Mouse (Mus musculus): Measurements from ENCODE around the gene Nr2f6. TPM values are rescaled to one million over a fixed set of nuclear protein-coding genes. Genes with fewer than 3 reads are reported as not detected.

The Nr2f6 gene
- 13.9 and 17.2 TPM in 2 replicates for polyA plus RNA-seq (2015; fragmentation: Nextera tagmentation; extraction: Ambion mirVana)

- peak within 1 kb of the TSS; percentile 85 for H3K27ac ChIP-seq (ENCODE audit: low read length)
- H3K4me3 ChIP-seq (ENCODE audit: low read depth, low read length), result peak within 1 kb of the TSS; percentile 70
- peak within 1 kb of the TSS; percentile 70 for H3K9ac ChIP-seq (ENCODE audit: low read depth, low read length)
- peak within 1 kb of the TSS; percentile 73 for H3K4me2 ChIP-seq (ENCODE audit: low read depth, low read length)
- peaks cover 16% of the 10 kb centered on the region for H3K4me1 ChIP-seq (ENCODE audit: control insufficient read depth, low read depth, low read length)
- no peaks in the 10 kb centered on the region; the same call in 1 of the 2 replicates for H3K36me3 ChIP-seq (ENCODE audit: control insufficient read depth, insufficient read depth)
- H3K9me3 ChIP-seq (replicated peaks; ENCODE audit: control insufficient read depth, low read length), result no peaks in the 10 kb centered on the region
- H3K27me3 ChIP-seq (ENCODE audit: control insufficient read depth, insufficient read depth, low read depth, low read length), result peaks cover 53% of the 10 kb centered on the region
- peak; percentile 5; the same call in 1 of the 2 replicates for ATAC-seq (ENCODE audit: low read depth)
- under 1% methylated on average over 71 of the region's 89 CpGs for WGBS (ENCODE audit: insufficient replicate concordance)
These were observed at the start of gene Nr2f6 for GRCm38 (mm10) chr8:71381421-71381970. Gene Nr2f6, minus strand, starts transcription at chr8:71381960.

- Histone ChIP-seq H3K9me3 (replicated peaks; ENCODE audit: control insufficient read depth, low read length) (no peaks in the 10 kb centered on the region; the same call in 1 of the 2 replicates), H3K27ac (ENCODE audit: low read length) (no peak overlapping the region), H3K9ac (ENCODE audit: low read depth, low read length) (no peak overlapping the region), H3K36me3 (ENCODE audit: control insufficient read depth, insufficient read depth) (no peaks in the 10 kb centered on the region), H3K27me3 (ENCODE audit: control insufficient read depth, insufficient read depth, low read depth, low read length) (no peaks in the 10 kb centered on the region), H3K4me2 (ENCODE audit: low read depth, low read length) (no peak overlapping the region), H3K4me3 (ENCODE audit: low read depth, low read length) (no peak overlapping the region), H3K4me1 (ENCODE audit: control insufficient read depth, low read depth, low read length) (no peaks in the 10 kb centered on the region)
- no peak for ATAC-seq (ENCODE audit: low read depth)
These were observed 40.4 kb upstream of the Nr2f6 start for GRCm38 (mm10) chr8:71422121-71422520.

- no peak overlapping the region for H3K9ac ChIP-seq (ENCODE audit: low read depth, low read length)
- H3K9me3 ChIP-seq (replicated peaks; ENCODE audit: control insufficient read depth, low read length), result no peaks in the 10 kb centered on the region
- peaks cover 30% of the 10 kb centered on the region for H3K36me3 ChIP-seq (ENCODE audit: control insufficient read depth, insufficient read depth)
- no peak overlapping the region for H3K4me2 ChIP-seq (ENCODE audit: low read depth, low read length)
- no peak overlapping the region for H3K4me3 ChIP-seq (ENCODE audit: low read depth, low read length)
- ATAC-seq (ENCODE audit: low read depth), result no peak
- no peaks in the 10 kb centered on the region; the same call in 1 of the 2 replicates for H3K27me3 ChIP-seq (ENCODE audit: control insufficient read depth, insufficient read depth, low read depth, low read length)
- 41% methylated on average over 11 of the region's 11 CpGs for WGBS (ENCODE audit: insufficient replicate concordance)
- H3K4me1 ChIP-seq (ENCODE audit: control insufficient read depth, low read depth, low read length), result peaks cover 11% of the 10 kb centered on the region
- H3K27ac ChIP-seq (ENCODE audit: low read length), result no peak overlapping the region
These were observed 29.9 kb upstream of the Nr2f6 start for GRCm38 (mm10) chr8:71411535-71412273.

GRCm38 (mm10) chr8:71408231-71408630 lies 26.5 kb upstream of the Nr2f6 start:
- no peak overlapping the region for H3K9ac ChIP-seq (ENCODE audit: low read depth, low read length)
- no peak for ATAC-seq (ENCODE audit: low read depth)
- peaks cover 30% of the 10 kb centered on the region for H3K36me3 ChIP-seq (ENCODE audit: control insufficient read depth, insufficient read depth)
- H3K4me3 ChIP-seq (ENCODE audit: low read depth, low read length), result no peak overlapping the region
- no peaks in the 10 kb centered on the region for H3K9me3 ChIP-seq (replicated peaks; ENCODE audit: control insufficient read depth, low read length)
- no peak overlapping the region for H3K4me2 ChIP-seq (ENCODE audit: low read depth, low read length)
- H3K27me3 ChIP-seq (ENCODE audit: control insufficient read depth, insufficient read depth, low read depth, low read length), result no peaks in the 10 kb centered on the region
- no peak overlapping the region for H3K27ac ChIP-seq (ENCODE audit: low read length)
- H3K4me1 ChIP-seq (ENCODE audit: control insufficient read depth, low read depth, low read length), result peaks cover 23% of the 10 kb centered on the region
- 90% methylated on average over 4 of the region's 4 CpGs for WGBS (ENCODE audit: insufficient replicate concordance)

GRCm38 (mm10) chr8:71407441-71407840 lies 25.7 kb upstream of the Nr2f6 start:
- H3K4me3 ChIP-seq (ENCODE audit: low read depth, low read length), result peak overlapping the region; percentile 99
- ATAC-seq (ENCODE audit: low read depth), result no peak
- WGBS (ENCODE audit: insufficient replicate concordance), result 87% methylated on average over 14 of the region's 14 CpGs
- H3K9me3 ChIP-seq (replicated peaks; ENCODE audit: control insufficient read depth, low read length), result no peaks in the 10 kb centered on the region
- peak overlapping the region; percentile 78 for H3K4me2 ChIP-seq (ENCODE audit: low read depth, low read length)
- H3K4me1 ChIP-seq (ENCODE audit: control insufficient read depth, low read depth, low read length), result peaks cover 23% of the 10 kb centered on the region
- H3K36me3 ChIP-seq (ENCODE audit: control insufficient read depth, insufficient read depth), result peaks cover 30% of the 10 kb centered on the region
- H3K27ac ChIP-seq (ENCODE audit: low read length), result no peak overlapping the region
- no peaks in the 10 kb centered on the region for H3K27me3 ChIP-seq (ENCODE audit: control insufficient read depth, insufficient read depth, low read depth, low read length)
- H3K9ac ChIP-seq (ENCODE audit: low read depth, low read length), result peak overlapping the region; percentile 18; the same call in 1 of the 2 replicates

- peak overlapping the region; percentile 98 for H3K9ac ChIP-seq (ENCODE audit: low read depth, low read length)
- peaks cover 30% of the 10 kb centered on the region for H3K36me3 ChIP-seq (ENCODE audit: control insufficient read depth, insufficient read depth)
- H3K9me3 ChIP-seq (replicated peaks; ENCODE audit: control insufficient read depth, low read length), result no peaks in the 10 kb centered on the region
- peak overlapping the region; percentile 74 for H3K27ac ChIP-seq (ENCODE audit: low read length)
- peak overlapping the region; percentile 99 for H3K4me3 ChIP-seq (ENCODE audit: low read depth, low read length)
- WGBS (ENCODE audit: insufficient replicate concordance), result under 1% methylated on average over 55 of the region's 55 CpGs
- peak overlapping the region; percentile 78 for H3K4me2 ChIP-seq (ENCODE audit: low read depth, low read length)
- ATAC-seq (ENCODE audit: low read depth), result peak; percentile 74
- no peaks in the 10 kb centered on the region for H3K27me3 ChIP-seq (ENCODE audit: control insufficient read depth, insufficient read depth, low read depth, low read length)
- H3K4me1 ChIP-seq (ENCODE audit: control insufficient read depth, low read depth, low read length), result peaks cover 21% of the 10 kb centered on the region
These were observed 24.6 kb upstream of the Nr2f6 start for GRCm38 (mm10) chr8:71406099-71407015.

- peak within 1 kb of the TSS; percentile 98 for H3K9ac ChIP-seq (ENCODE audit: low read depth, low read length)
- peak within 1 kb of the TSS; percentile 78 for H3K4me2 ChIP-seq (ENCODE audit: low read depth, low read length)
- peak; percentile 91 for ATAC-seq (ENCODE audit: low read depth)
- no peaks in the 10 kb centered on the region for H3K27me3 ChIP-seq (ENCODE audit: control insufficient read depth, insufficient read depth, low read depth, low read length)
- peaks cover 21% of the 10 kb centered on the region for H3K4me1 ChIP-seq (ENCODE audit: control insufficient read depth, low read depth, low read length)
- peaks cover 30% of the 10 kb centered on the region for H3K36me3 ChIP-seq (ENCODE audit: control insufficient read depth, insufficient read depth)
- no peaks in the 10 kb centered on the region for H3K9me3 ChIP-seq (replicated peaks; ENCODE audit: control insufficient read depth, low read length)
- H3K27ac ChIP-seq (ENCODE audit: low read length), result peak within 1 kb of the TSS; percentile 74
- H3K4me3 ChIP-seq (ENCODE audit: low read depth, low read length), result peak within 1 kb of the TSS; percentile 99
- WGBS (ENCODE audit: insufficient replicate concordance), result 13% methylated on average over 33 of the region's 33 CpGs
These were observed 23.8 kb upstream of the Nr2f6 start, which contains the start of gene Ankle1 for GRCm38 (mm10) chr8:71405401-71406098. Gene Ankle1, plus strand, starts transcription at chr8:71406010.

GRCm38 (mm10) chr8:71404951-71405351 lies 23.2 kb upstream of the Nr2f6 start:
- peaks cover 30% of the 10 kb centered on the region for H3K36me3 ChIP-seq (ENCODE audit: control insufficient read depth, insufficient read depth)
- ATAC-seq (ENCODE audit: low read depth), result no peak
- no peaks in the 10 kb centered on the region for H3K9me3 ChIP-seq (replicated peaks; ENCODE audit: control insufficient read depth, low read length)
- H3K27ac ChIP-seq (ENCODE audit: low read length), result no peak overlapping the region; the same call in 1 of the 2 replicates
- H3K9ac ChIP-seq (ENCODE audit: low read depth, low read length), result peak overlapping the region; percentile 67
- no peaks in the 10 kb centered on the region for H3K27me3 ChIP-seq (ENCODE audit: control insufficient read depth, insufficient read depth, low read depth, low read length)
- H3K4me2 ChIP-seq (ENCODE audit: low read depth, low read length), result peak overlapping the region; percentile 78
- 50% methylated on average over 9 of the region's 9 CpGs for WGBS (ENCODE audit: insufficient replicate concordance)
- H3K4me1 ChIP-seq (ENCODE audit: control insufficient read depth, low read depth, low read length), result peaks cover 21% of the 10 kb centered on the region
- peak overlapping the region; percentile 99 for H3K4me3 ChIP-seq (ENCODE audit: low read depth, low read length)

All from liver, embryonic 16.5 days (tissue).